Mouse (Mus musculus): ENCODE data around the gene Slc44a3. TPM values are rescaled to one million over a fixed set of nuclear protein-coding genes. Genes with fewer than 3 reads are reported as not detected.

Slc44a3 gene
- polyA plus RNA-seq, 1 experiment from 2014 or later = 1.5 TPM

DNA sequence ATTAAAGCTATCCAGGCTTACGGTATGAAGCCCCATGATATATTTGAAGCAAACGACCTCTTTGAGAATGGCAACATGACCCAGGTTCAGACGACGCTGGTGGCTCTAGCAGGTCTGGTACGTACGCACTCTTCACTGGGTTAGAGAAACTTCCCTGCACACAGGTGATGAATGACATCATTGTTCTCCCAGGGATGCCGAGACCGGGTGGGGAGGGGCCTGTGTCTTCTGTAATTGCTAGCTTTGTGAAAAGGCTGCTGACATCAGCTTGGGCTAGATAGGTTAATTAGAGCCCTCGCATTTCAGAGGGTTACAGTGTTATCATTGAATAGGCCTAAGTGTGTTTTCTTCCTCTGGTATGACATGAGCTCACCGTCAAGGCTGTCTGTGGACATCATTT is 80.8 kb downstream of the Slc44a3 start:
- Histone ChIP-seq H3K9me3 (ENCODE audit: control insufficient read depth, low read length) (no peaks in the 10 kb centered on the region), H3K4me2 (ENCODE audit: low read length) (no peak overlapping the region), H3K9ac (ENCODE audit: low read length) (no peak overlapping the region), H3K27me3 (ENCODE audit: control insufficient read depth, insufficient read depth, low read length) (no peaks in the 10 kb centered on the region), H3K4me3 (ENCODE audit: control insufficient read depth in 1 of 2, insufficient read depth in 1 of 2, low read depth in 1 of 2, low read length in 2 of 2) (no peak overlapping the region), H3K36me3 (ENCODE audit: control insufficient read depth, insufficient read depth, low read length) (peaks cover 62% of the 10 kb centered on the region), H3K27ac (replicated peaks in 1 of 2; ENCODE audit: control insufficient read depth in 1 of 2, insufficient read depth in 1 of 2, low read depth in 2 of 2, low read length in 2 of 2) (no peak overlapping the region), H3K4me1 (ENCODE audit: control insufficient read depth in 2 of 2, insufficient read depth in 2 of 2, low read length in 2 of 2) (peaks cover 8 to 18% of the 10 kb centered on the region in 2 experiments; a peak in 3 of 4 replicates)
- WGBS = 73% methylated on average over 10 of the region's 10 CpGs
- no peak for ATAC-seq (ENCODE audit: insufficient number of reproducible peaks, insufficient read depth, low FRiP score, low read depth)

DNA sequence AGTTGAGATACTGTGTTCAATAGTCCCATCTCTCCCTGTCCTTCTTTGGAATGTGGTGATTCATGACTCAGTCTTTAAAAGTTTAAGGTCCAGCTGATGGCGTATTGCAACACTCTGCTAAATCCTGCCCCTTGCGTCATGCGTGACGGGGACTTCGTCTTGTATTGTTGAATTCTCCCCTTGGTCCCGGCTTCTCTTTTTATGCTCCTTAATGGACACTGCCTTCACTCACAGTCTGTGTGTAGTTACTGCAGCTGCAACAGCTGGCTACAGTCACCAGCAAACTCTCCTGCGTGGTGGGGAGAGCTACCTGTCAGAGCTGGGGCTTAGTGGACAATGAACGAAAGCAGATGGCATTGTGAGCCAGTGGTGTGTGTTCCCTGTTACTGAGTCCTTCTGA is 82.7 kb downstream of the Slc44a3 start:
- no peak for ATAC-seq (ENCODE audit: insufficient number of reproducible peaks, insufficient read depth, low FRiP score, low read depth)

DNA sequence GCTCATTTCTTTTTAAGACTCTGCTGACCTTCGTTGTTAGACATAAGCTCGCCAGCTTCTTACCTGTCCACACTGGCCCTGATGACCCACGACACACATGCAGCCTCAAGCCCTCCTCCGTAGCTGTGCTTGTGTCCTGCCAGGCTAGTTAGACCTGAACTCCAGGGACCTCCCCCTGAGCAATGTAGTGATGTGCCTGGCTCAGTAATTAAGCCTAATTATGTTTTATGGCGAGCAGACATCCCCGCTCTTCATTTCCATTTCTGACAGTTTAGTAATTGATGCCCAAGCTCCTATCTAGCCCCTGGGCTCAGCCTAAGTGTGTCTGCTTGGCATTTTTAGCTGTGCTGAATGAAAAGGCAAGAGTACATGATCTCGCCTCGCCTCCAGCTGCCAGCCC is 83.6 kb downstream of the Slc44a3 start:
- Histone ChIP-seq H3K9me3 (ENCODE audit: control insufficient read depth, low read length) (no peaks in the 10 kb centered on the region), H3K4me2 (ENCODE audit: low read length) (no peak overlapping the region), H3K9ac (ENCODE audit: low read length) (no peak overlapping the region), H3K36me3 (ENCODE audit: control insufficient read depth, insufficient read depth, low read length) (peaks cover 42% of the 10 kb centered on the region), H3K4me3 (ENCODE audit: control insufficient read depth in 1 of 2, insufficient read depth in 1 of 2, low read depth in 1 of 2, low read length in 2 of 2) (no peak overlapping the region), H3K27ac (replicated peaks in 1 of 2; ENCODE audit: control insufficient read depth in 1 of 2, insufficient read depth in 1 of 2, low read depth in 2 of 2, low read length in 2 of 2) (no peak overlapping the region), H3K4me1 (ENCODE audit: control insufficient read depth in 2 of 2, insufficient read depth in 2 of 2, low read length in 2 of 2) (peaks cover 8 to 41% of the 10 kb centered on the region in 2 experiments; a peak in 3 of 4 replicates), H3K27me3 (ENCODE audit: control insufficient read depth, insufficient read depth, low read length) (no peaks in the 10 kb centered on the region)
- ATAC-seq (ENCODE audit: insufficient number of reproducible peaks, insufficient read depth, low FRiP score, low read depth) = no peak
- WGBS = 71% methylated on average over 8 of the region's 8 CpGs

More for the DNA sequence above, 82.7 kb downstream of the Slc44a3 start:
- no peaks in the 10 kb centered on the region for H3K27me3 ChIP-seq (ENCODE audit: control insufficient read depth, insufficient read depth, low read length)
- H3K9me3 ChIP-seq (ENCODE audit: control insufficient read depth, low read length) = no peaks in the 10 kb centered on the region
- H3K36me3 ChIP-seq (ENCODE audit: control insufficient read depth, insufficient read depth, low read length) = peaks cover 45% of the 10 kb centered on the region
- WGBS = 82% methylated on average over 8 of the region's 8 CpGs
- H3K4me1 ChIP-seq (ENCODE audit: control insufficient read depth in 2 of 2, insufficient read depth in 2 of 2, low read length in 2 of 2) = peaks cover 8 to 31% of the 10 kb centered on the region in 2 experiments; a peak in 3 of 4 replicates
- no peak overlapping the region for H3K4me2 ChIP-seq (ENCODE audit: low read length)
- no peak overlapping the region for H3K27ac ChIP-seq (replicated peaks in 1 of 2; ENCODE audit: control insufficient read depth in 1 of 2, insufficient read depth in 1 of 2, low read depth in 2 of 2, low read length in 2 of 2)
- H3K9ac ChIP-seq (ENCODE audit: low read length) = no peak overlapping the region
- H3K4me3 ChIP-seq (ENCODE audit: control insufficient read depth in 1 of 2, insufficient read depth in 1 of 2, low read depth in 1 of 2, low read length in 2 of 2) = no peak overlapping the region

DNA sequence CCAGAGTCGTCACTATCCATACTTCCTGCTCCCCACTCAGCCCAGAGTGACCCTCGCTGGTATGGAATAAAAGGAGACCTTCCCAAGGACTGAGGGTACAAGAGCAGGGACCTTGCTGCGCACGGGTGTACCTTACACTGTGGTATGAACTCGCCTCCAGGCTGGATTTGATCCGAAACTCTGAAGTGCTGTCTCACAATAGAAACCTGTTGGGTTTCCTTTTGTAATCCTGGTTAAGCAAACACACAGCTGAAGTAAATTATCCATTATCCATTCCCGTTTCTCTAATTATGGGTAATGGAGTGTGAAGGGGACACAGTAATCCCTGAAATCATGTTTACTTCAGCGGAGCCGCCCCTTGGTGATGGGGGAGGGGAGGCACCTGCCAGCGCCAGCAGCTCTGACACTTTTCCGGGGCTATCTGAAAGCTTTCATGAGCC is 84.2 kb downstream of the Slc44a3 start:
- H3K36me3 ChIP-seq (ENCODE audit: control insufficient read depth, insufficient read depth, low read length) = peaks cover 42% of the 10 kb centered on the region
- peaks cover 10 to 46% of the 10 kb centered on the region in 2 experiments; a peak in 3 of 4 replicates for H3K4me1 ChIP-seq (ENCODE audit: control insufficient read depth in 2 of 2, insufficient read depth in 2 of 2, low read length in 2 of 2)
- no peaks in the 10 kb centered on the region for H3K9me3 ChIP-seq (ENCODE audit: control insufficient read depth, low read length)
- H3K4me2 ChIP-seq (ENCODE audit: low read length) = no peak overlapping the region
- H3K4me3 ChIP-seq (ENCODE audit: control insufficient read depth in 1 of 2, insufficient read depth in 1 of 2, low read depth in 1 of 2, low read length in 2 of 2) = no peak overlapping the region
- no peaks in the 10 kb centered on the region for H3K27me3 ChIP-seq (ENCODE audit: control insufficient read depth, insufficient read depth, low read length)
- WGBS = 52% methylated on average over 11 of the region's 11 CpGs
- H3K9ac ChIP-seq (ENCODE audit: low read length) = no peak overlapping the region
- no peak for ATAC-seq (ENCODE audit: insufficient number of reproducible peaks, insufficient read depth, low FRiP score, low read depth)
- no peak overlapping the region for H3K27ac ChIP-seq (replicated peaks in 1 of 2; ENCODE audit: control insufficient read depth in 1 of 2, insufficient read depth in 1 of 2, low read depth in 2 of 2, low read length in 2 of 2)

DNA sequence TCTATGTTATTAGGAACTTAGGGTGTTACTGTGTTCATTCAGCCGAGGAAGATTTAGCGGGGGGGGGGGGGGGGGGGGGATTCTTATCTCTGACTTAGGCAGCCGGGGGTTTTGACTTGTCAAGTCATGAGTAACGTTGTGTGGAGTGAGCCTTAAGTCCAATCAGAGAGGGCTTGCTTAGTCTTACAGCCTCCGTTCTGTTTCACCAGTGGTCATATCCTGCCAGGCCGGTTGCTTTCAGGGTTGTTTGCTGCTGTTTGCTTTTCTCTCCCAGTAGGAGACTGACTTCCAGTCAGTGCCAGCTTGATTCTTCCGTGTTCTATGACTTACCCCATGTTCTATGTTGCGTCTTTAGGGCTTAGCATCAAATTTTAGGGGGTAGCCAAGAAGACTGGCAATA is 85.8 kb downstream of the Slc44a3 start:
- peaks cover 36% of the 10 kb centered on the region for H3K36me3 ChIP-seq (ENCODE audit: control insufficient read depth, insufficient read depth, low read length)
- peaks cover 14 to 58% of the 10 kb centered on the region in 2 experiments for H3K4me1 ChIP-seq (ENCODE audit: control insufficient read depth in 2 of 2, insufficient read depth in 2 of 2, low read length in 2 of 2)
- ATAC-seq (ENCODE audit: insufficient number of reproducible peaks, insufficient read depth, low FRiP score, low read depth) = no peak
- H3K4me3 ChIP-seq (ENCODE audit: control insufficient read depth in 1 of 2, insufficient read depth in 1 of 2, low read depth in 1 of 2, low read length in 2 of 2) = no peak overlapping the region
- no peak overlapping the region for H3K27ac ChIP-seq (replicated peaks in 1 of 2; ENCODE audit: control insufficient read depth in 1 of 2, insufficient read depth in 1 of 2, low read depth in 2 of 2, low read length in 2 of 2)
- H3K9me3 ChIP-seq (ENCODE audit: control insufficient read depth, low read length) = no peaks in the 10 kb centered on the region
- H3K9ac ChIP-seq (ENCODE audit: low read length) = no peak overlapping the region
- no peaks in the 10 kb centered on the region for H3K27me3 ChIP-seq (ENCODE audit: control insufficient read depth, insufficient read depth, low read length)
- WGBS = 38% methylated on average over 8 of the region's 8 CpGs
- H3K4me2 ChIP-seq (ENCODE audit: low read length) = no peak overlapping the region

DNA sequence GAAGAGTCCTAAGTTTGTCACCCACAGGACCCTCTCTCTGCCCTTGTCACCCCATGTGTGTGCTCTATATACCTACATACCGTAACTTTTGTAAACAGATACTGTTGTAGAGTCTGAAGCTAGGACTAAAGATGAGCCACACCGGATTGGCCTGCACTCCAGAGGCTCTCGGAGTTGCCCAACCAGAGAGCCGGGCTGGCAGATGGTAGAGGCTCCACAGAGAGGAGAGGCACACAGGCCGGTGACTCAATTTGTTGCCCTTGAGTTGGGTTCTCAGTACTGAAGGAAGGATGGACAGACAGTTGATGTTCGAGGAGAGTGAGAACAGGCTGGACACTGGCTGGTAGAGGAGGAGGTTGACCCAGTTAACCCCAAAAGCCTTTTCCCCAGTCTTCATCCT is 87.8 kb downstream of the Slc44a3 start:
- no peak overlapping the region for H3K27ac ChIP-seq (replicated peaks in 1 of 2; ENCODE audit: control insufficient read depth in 1 of 2, insufficient read depth in 1 of 2, low read depth in 2 of 2, low read length in 2 of 2)

DNA sequence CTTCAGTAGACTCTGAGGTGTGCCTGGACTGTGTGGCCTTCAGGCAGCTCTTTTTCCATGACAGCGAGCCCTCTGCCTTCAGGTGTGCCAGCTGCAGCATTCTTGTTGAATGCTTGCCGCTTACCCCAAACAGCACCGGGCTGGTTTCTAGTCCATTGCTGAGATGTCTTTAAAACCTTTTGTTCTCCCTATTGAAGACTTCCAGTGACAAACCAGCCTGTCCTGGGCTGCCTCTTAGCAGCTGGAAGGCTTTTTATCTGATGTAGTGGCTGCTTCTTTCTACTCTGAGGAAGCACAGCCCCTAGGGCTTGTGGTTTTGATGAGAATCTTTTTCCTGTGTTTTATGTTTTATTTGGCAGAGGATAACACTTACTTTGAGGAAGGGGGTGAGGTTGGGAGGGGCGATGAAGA is 88.3 kb downstream of the Slc44a3 start:
- Histone ChIP-seq H3K4me2 (ENCODE audit: low read length) (no peak overlapping the region), H3K36me3 (ENCODE audit: control insufficient read depth, insufficient read depth, low read length) (peaks cover 20% of the 10 kb centered on the region; the same call in 1 of the 2 replicates), H3K9ac (ENCODE audit: low read length) (no peak overlapping the region), H3K27me3 (ENCODE audit: control insufficient read depth, insufficient read depth, low read length) (no peaks in the 10 kb centered on the region), H3K9me3 (ENCODE audit: control insufficient read depth, low read length) (no peaks in the 10 kb centered on the region), H3K27ac (replicated peaks in 1 of 2; ENCODE audit: control insufficient read depth in 1 of 2, insufficient read depth in 1 of 2, low read depth in 2 of 2, low read length in 2 of 2) (0 out of 4 replicates have a peak overlapping the region, but pooled peaks of 1 of the 2 experiments have one; percentile 3), H3K4me3 (ENCODE audit: control insufficient read depth in 1 of 2, insufficient read depth in 1 of 2, low read depth in 1 of 2, low read length in 2 of 2) (no peak overlapping the region), H3K4me1 (ENCODE audit: control insufficient read depth in 2 of 2, insufficient read depth in 2 of 2, low read length in 2 of 2) (peaks cover 30 to 82% of the 10 kb centered on the region in 2 experiments)
- 66% methylated on average over 4 of the region's 4 CpGs for WGBS
- ATAC-seq (ENCODE audit: insufficient number of reproducible peaks, insufficient read depth, low FRiP score, low read depth) = no peak

More for the DNA sequence above, 87.8 kb downstream of the Slc44a3 start:
- H3K4me1 ChIP-seq (ENCODE audit: control insufficient read depth in 2 of 2, insufficient read depth in 2 of 2, low read length in 2 of 2) = peaks cover 25 to 77% of the 10 kb centered on the region in 2 experiments
- WGBS = 92% methylated on average over 6 of the region's 6 CpGs
- no peak overlapping the region for H3K9ac ChIP-seq (ENCODE audit: low read length)
- H3K4me3 ChIP-seq (ENCODE audit: control insufficient read depth in 1 of 2, insufficient read depth in 1 of 2, low read depth in 1 of 2, low read length in 2 of 2) = no peak overlapping the region
- peaks cover 20% of the 10 kb centered on the region for H3K36me3 ChIP-seq (ENCODE audit: control insufficient read depth, insufficient read depth, low read length)
- H3K4me2 ChIP-seq (ENCODE audit: low read length) = no peak overlapping the region
- H3K27me3 ChIP-seq (ENCODE audit: control insufficient read depth, insufficient read depth, low read length) = no peaks in the 10 kb centered on the region
- no peak for ATAC-seq (ENCODE audit: insufficient number of reproducible peaks, insufficient read depth, low FRiP score, low read depth)
- no peaks in the 10 kb centered on the region for H3K9me3 ChIP-seq (ENCODE audit: control insufficient read depth, low read length)

DNA sequence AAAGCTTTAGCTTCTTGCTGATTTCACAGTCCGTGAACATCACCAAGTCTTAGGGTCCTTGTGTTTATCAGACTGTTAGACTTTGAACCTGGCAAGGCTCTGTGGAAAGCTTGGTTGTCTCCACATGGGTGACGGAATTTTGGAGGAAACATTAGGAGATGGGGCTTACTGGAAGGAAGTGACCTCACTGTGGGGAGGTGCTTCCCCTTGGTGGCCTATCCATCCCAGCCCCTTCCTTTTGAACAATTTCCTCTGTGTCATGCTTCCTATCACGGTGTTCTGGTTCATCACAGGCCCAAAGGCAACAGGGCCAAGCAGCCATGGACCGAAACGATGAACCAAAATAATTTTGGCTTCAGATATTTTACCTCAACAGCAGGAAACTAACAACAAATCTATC is 89.9 kb downstream of the Slc44a3 start:
- no peak overlapping the region for H3K4me3 ChIP-seq (ENCODE audit: control insufficient read depth in 1 of 2, insufficient read depth in 1 of 2, low read depth in 1 of 2, low read length in 2 of 2)
- peaks cover 33 to 83% of the 10 kb centered on the region in 2 experiments for H3K4me1 ChIP-seq (ENCODE audit: control insufficient read depth in 2 of 2, insufficient read depth in 2 of 2, low read length in 2 of 2)
- no peak overlapping the region for H3K27ac ChIP-seq (replicated peaks in 1 of 2; ENCODE audit: control insufficient read depth in 1 of 2, insufficient read depth in 1 of 2, low read depth in 2 of 2, low read length in 2 of 2)
- no peak overlapping the region for H3K9ac ChIP-seq (ENCODE audit: low read length)
- H3K36me3 ChIP-seq (ENCODE audit: control insufficient read depth, insufficient read depth, low read length) = peaks cover 20% of the 10 kb centered on the region; the same call in 1 of the 2 replicates
- WGBS = 76% methylated on average over 5 of the region's 5 CpGs
- no peak for ATAC-seq (ENCODE audit: insufficient number of reproducible peaks, insufficient read depth, low FRiP score, low read depth)
- no peak overlapping the region for H3K4me2 ChIP-seq (ENCODE audit: low read length)
- no peaks in the 10 kb centered on the region for H3K27me3 ChIP-seq (ENCODE audit: control insufficient read depth, insufficient read depth, low read length)
- no peaks in the 10 kb centered on the region for H3K9me3 ChIP-seq (ENCODE audit: control insufficient read depth, low read length)

All from heart, embryonic 14.5 days (tissue).